Mouse (Mus musculus): ENCODE data around the gene Garnl3. TPM values are rescaled to one million over a fixed set of nuclear protein-coding genes. Genes with fewer than 3 reads are reported as not detected.

Gene Garnl3
- total and polyA plus RNA-seq, 2 experiments from 2014 or later: 56.1 to 96.9 TPM

DNA sequence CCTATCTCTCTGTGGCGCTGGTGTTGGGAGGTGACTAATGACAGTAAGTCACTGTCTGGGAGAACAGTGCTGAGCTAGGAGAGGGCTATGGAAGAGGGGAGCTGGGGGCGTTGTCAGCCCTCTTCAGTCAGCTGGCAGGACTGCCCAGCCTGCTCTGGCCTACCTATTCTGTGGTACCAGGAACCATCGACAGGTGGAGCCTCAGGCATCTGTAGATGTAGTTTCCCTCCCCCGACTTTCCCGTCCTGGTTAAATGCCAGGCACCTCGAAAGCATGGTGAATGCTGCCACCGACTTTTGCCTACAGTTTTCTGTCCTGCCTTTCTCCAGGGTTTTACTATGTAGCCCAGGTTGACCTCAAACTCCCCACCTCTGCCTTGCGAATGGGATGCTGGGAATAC lies 174.1 kb downstream of the Garnl3 start:
- WGBS: 61% methylated on average over 8 of the region's 8 CpGs
- no peaks in the 10 kb centered on the region for H3K9me3 ChIP-seq (ENCODE audit: low read length)
- H3K9ac ChIP-seq (replicated peaks; ENCODE audit: low read length): no peak overlapping the region
- no peak overlapping the region for H3K4me2 ChIP-seq (ENCODE audit: low read depth, low read length)
- DNase-seq (ENCODE audit: low spot score) (peak; percentile 54), ATAC-seq (no peak)
- no peaks in the 10 kb centered on the region for H3K27me3 ChIP-seq (ENCODE audit: insufficient read depth, low read length)
- peaks cover 40% of the 10 kb centered on the region for H3K36me3 ChIP-seq (ENCODE audit: insufficient read depth, low read length)
- H3K4me3 ChIP-seq (ENCODE audit: low read length): no peak overlapping the region
- no peak overlapping the region for H3K27ac ChIP-seq
- H3K4me1 ChIP-seq (ENCODE audit: insufficient read depth, low read length): peaks cover 14% of the 10 kb centered on the region
- peak; percentile 50; the same call in 1 of the 2 replicates for TF ChIP-seq CTCF (IDR thresholded peaks at IDR 0.05; ENCODE audit: low read depth)

DNA sequence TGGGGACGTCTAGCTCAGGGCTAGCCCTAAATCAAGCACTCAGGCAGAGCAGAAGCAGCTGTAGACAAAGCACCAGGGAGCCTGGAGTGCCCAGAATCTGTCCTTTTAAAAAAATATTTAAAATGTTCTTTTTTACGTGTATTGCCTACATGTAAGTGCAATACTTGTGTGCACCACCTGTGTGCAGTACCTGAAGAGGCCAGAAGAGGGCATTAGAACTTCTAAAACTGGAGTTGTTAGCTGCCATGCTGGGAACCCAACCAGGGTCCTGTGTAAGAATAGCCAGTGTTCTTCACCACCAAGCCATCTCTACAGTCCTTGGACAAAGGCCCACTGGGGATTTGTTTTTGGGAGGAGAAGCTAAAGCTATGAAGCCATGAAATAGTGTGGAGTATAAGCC lies 176.9 kb downstream of the Garnl3 start:
- no peak overlapping the region for H3K9ac ChIP-seq (replicated peaks; ENCODE audit: low read length)
- H3K4me1 ChIP-seq (ENCODE audit: insufficient read depth, low read length): no peaks in the 10 kb centered on the region
- H3K4me3 ChIP-seq (ENCODE audit: low read length): no peak overlapping the region
- H3K4me2 ChIP-seq (ENCODE audit: low read depth, low read length): no peak overlapping the region
- H3K36me3 ChIP-seq (ENCODE audit: insufficient read depth, low read length): peaks cover 46% of the 10 kb centered on the region
- 97% methylated on average over 2 of the region's 2 CpGs for WGBS
- DNase-seq (ENCODE audit: low spot score): no peak
- no peak for ATAC-seq
- no peaks in the 10 kb centered on the region for H3K9me3 ChIP-seq (ENCODE audit: low read length)
- H3K27me3 ChIP-seq (ENCODE audit: insufficient read depth, low read length): no peaks in the 10 kb centered on the region
- no peak overlapping the region for H3K27ac ChIP-seq
- TF ChIP-seq CTCF (IDR thresholded peaks at IDR 0.05; ENCODE audit: low read depth): peak; percentile 30

- Histone ChIP-seq H3K9me3 (ENCODE audit: low read length) (no peaks in the 10 kb centered on the region), H3K4me2 (ENCODE audit: low read depth, low read length) (no peak overlapping the region), H3K27me3 (ENCODE audit: insufficient read depth, low read length) (no peaks in the 10 kb centered on the region), H3K9ac (replicated peaks; ENCODE audit: low read length) (no peak overlapping the region), H3K4me1 (ENCODE audit: insufficient read depth, low read length) (no peaks in the 10 kb centered on the region), H3K36me3 (ENCODE audit: insufficient read depth, low read length) (peaks cover 44% of the 10 kb centered on the region), H3K4me3 (ENCODE audit: low read length) (no peak overlapping the region), H3K27ac (no peak overlapping the region)
- DNase-seq (ENCODE audit: low spot score) (no peak), ATAC-seq (no peak)
- TF ChIP-seq CTCF (IDR thresholded peaks at IDR 0.05; ENCODE audit: low read depth): no peak
- 95% methylated on average over 11 of the region's 11 CpGs for WGBS
Measured at GRCm38 (mm10) chr2:32947454-32947853, 184.0 kb downstream of the Garnl3 start.

DNA sequence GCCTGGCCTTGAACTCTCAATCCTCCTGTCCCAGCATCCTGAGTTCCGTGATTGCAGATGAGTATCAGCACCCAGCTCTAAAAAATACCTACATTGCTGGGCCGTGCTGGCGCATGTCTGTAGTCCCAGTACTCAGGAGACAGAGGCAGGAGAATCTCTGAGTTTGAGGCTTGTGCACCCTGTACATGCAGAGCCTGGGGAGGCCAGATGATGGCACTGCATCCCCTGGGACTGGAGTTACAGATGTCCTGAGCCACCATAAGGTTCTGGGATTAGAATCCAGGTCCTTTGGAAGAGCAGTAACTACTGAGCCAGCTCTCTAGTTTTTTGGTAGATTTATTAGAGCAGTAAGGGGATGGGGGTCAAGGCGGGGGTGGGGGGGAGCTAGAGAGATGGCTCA lies 191.0 kb downstream of the Garnl3 start:
- no peak overlapping the region for H3K4me2 ChIP-seq (ENCODE audit: low read depth, low read length)
- H3K4me3 ChIP-seq (ENCODE audit: low read length): no peak overlapping the region
- no peaks in the 10 kb centered on the region for H3K27me3 ChIP-seq (ENCODE audit: insufficient read depth, low read length)
- WGBS: 95% methylated on average over 4 of the region's 4 CpGs
- peaks cover 40% of the 10 kb centered on the region for H3K36me3 ChIP-seq (ENCODE audit: insufficient read depth, low read length)
- H3K9ac ChIP-seq (replicated peaks; ENCODE audit: low read length): no peak overlapping the region
- no peak for TF ChIP-seq CTCF (IDR thresholded peaks at IDR 0.05; ENCODE audit: low read depth)
- no peak overlapping the region for H3K27ac ChIP-seq
- DNase-seq (ENCODE audit: low spot score) (no peak), ATAC-seq (0 out of 2 replicates have a peak, but pooled peaks have one; percentile 24)
- no peaks in the 10 kb centered on the region for H3K9me3 ChIP-seq (ENCODE audit: low read length)
- H3K4me1 ChIP-seq (ENCODE audit: insufficient read depth, low read length): no peaks in the 10 kb centered on the region

DNA sequence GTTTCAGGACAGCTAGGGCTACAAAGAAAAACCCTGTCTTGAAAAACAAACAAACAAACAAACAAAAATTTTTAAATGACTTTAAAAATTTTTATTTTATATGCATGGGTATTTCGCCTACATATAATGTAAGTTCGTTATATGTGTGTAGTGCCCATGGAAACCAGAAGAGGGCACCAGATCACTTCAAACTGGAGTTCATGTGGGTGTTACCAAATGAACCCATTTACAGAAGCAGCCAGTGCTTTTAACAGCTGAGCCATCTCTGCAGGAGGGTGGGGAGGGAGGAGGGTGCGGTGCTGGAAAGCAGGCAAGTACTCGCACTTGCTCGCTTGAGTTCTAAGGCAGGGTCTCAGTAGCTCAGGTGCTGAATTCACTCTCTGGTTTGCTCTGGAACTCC lies 192.0 kb downstream of the Garnl3 start:
- ATAC-seq (no peak), DNase-seq (ENCODE audit: low spot score) (peak; percentile 79)
- Histone ChIP-seq H3K9ac (replicated peaks; ENCODE audit: low read length) (no peak overlapping the region), H3K27me3 (ENCODE audit: insufficient read depth, low read length) (no peaks in the 10 kb centered on the region), H3K36me3 (ENCODE audit: insufficient read depth, low read length) (peaks cover 38% of the 10 kb centered on the region), H3K4me3 (ENCODE audit: low read length) (no peak overlapping the region), H3K4me1 (ENCODE audit: insufficient read depth, low read length) (no peaks in the 10 kb centered on the region), H3K4me2 (ENCODE audit: low read depth, low read length) (no peak overlapping the region), H3K9me3 (ENCODE audit: low read length) (no peaks in the 10 kb centered on the region), H3K27ac (no peak overlapping the region)
- peak; percentile 72 for TF ChIP-seq CTCF (IDR thresholded peaks at IDR 0.05; ENCODE audit: low read depth)
- 62% methylated on average over 5 of the region's 5 CpGs for WGBS

DNA sequence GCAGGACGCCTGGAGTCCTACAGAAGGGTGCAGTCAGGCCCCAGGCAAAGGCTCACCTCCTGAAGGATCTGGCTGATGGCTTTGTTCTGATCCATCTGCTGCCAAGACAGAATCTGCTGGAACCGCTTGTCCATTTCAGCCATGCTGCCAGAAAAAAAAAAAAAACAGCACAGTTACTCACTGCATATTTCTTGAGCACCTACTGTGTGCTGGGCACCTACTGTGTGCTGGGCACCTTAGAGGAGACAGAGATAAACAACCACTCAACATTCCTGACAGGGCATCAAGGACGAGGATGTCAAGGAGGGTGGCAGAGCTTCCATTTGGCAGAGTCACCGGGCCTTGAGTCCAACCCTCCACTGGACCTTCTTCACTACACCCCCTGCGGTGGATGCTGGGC lies 192.7 kb downstream of the Garnl3 start:
- no peak overlapping the region for H3K4me2 ChIP-seq (ENCODE audit: low read depth, low read length)
- H3K27ac ChIP-seq: no peak overlapping the region
- no peak for ATAC-seq
- no peaks in the 10 kb centered on the region for H3K9me3 ChIP-seq (ENCODE audit: low read length)
- no peak for TF ChIP-seq CTCF (IDR thresholded peaks at IDR 0.05; ENCODE audit: low read depth)
- no peak overlapping the region for H3K4me3 ChIP-seq (ENCODE audit: low read length)
- H3K27me3 ChIP-seq (ENCODE audit: insufficient read depth, low read length): no peaks in the 10 kb centered on the region
- peaks cover 37% of the 10 kb centered on the region for H3K36me3 ChIP-seq (ENCODE audit: insufficient read depth, low read length)
- H3K9ac ChIP-seq (replicated peaks; ENCODE audit: low read length): no peak overlapping the region
- no peak for DNase-seq (ENCODE audit: low spot score)
- H3K4me1 ChIP-seq (ENCODE audit: insufficient read depth, low read length): no peaks in the 10 kb centered on the region
- 92% methylated on average over 5 of the region's 5 CpGs for WGBS

Other genes starting within 250 kb of the Garnl3 start
- gene Rpl12, start 170.1 kb downstream of the Garnl3 start, total RNA-seq (2014; rRNA removed): 154 and 168 TPM in 2 replicates
- gene Rpl12, start 170.1 kb downstream of the Garnl3 start, polyA plus RNA-seq (2015; fragmentation: Nextera tagmentation; extraction: Ambion mirVana): 92.2 and 101 TPM in 2 replicates
- gene Lrsam1, start 170.0 kb downstream of the Garnl3 start, total RNA-seq (2014; rRNA removed): 37.9 and 50.0 TPM in 2 replicates
- gene Lrsam1, start 170.0 kb downstream of the Garnl3 start, polyA plus RNA-seq (2015; fragmentation: Nextera tagmentation; extraction: Ambion mirVana): 19.5 and 22.1 TPM in 2 replicates
- 38.2 and 41.2 TPM in 2 replicates for gene Slc2a8, start 149.6 kb downstream of the Garnl3 start, total RNA-seq (2014; rRNA removed)
- 32.6 and 33.4 TPM in 2 replicates for gene Slc2a8, start 149.6 kb downstream of the Garnl3 start, polyA plus RNA-seq (2015; fragmentation: Nextera tagmentation; extraction: Ambion mirVana)
- gene Angptl2, start 84.4 kb upstream of the Garnl3 start, total RNA-seq (2014; rRNA removed): 16.3 and 22.0 TPM in 2 replicates
- gene Angptl2, start 84.4 kb upstream of the Garnl3 start, polyA plus RNA-seq (2015; fragmentation: Nextera tagmentation; extraction: Ambion mirVana): 9.3 and 11.5 TPM in 2 replicates
- 69.9 and 75.5 TPM in 2 replicates for gene Ralgps1, start 239.8 kb upstream of the Garnl3 start, total RNA-seq (2014; rRNA removed)
- 18.8 and 20.7 TPM in 2 replicates for gene Ralgps1, start 239.8 kb upstream of the Garnl3 start, polyA plus RNA-seq (2015; fragmentation: Nextera tagmentation; extraction: Ambion mirVana)